Mouse (Mus musculus) granulocyte monocyte progenitor cell, adult 5-6 weeks (primary cell): ENCODE results near the gene 1700020A23Rik. TPM values are rescaled to one million over a fixed set of nuclear protein-coding genes. Genes with fewer than 3 reads are reported as not detected.

Experiments
- ATAC-seq: replicated peaks from 2 replicates; pipeline ENCODE4 v1.8.0; 2016; ENCODE audit warnings: mild to moderate bottlenecking, moderate TSS enrichment, inconsistent platforms; ENCODE audit not compliant: poor library complexity, severe bottlenecking
- total RNA-seq, 2 experiments: library from RNA; stranded (forward) in 1 of 2; stranded (reverse) in 1 of 2; fragments of 200-712, 200-1000 nt in 1 of 2; fragments of >200 nt in 1 of 2; fragmentation: Nextera tagmentation in 1 of 2; gene quantifications; 2 replicates each; pipeline ENCODE4 v1.2.3; 2014 to 2017

1700020A23Rik gene
- total RNA-seq, 2 experiments from 2014 or later = not detected

DNA sequence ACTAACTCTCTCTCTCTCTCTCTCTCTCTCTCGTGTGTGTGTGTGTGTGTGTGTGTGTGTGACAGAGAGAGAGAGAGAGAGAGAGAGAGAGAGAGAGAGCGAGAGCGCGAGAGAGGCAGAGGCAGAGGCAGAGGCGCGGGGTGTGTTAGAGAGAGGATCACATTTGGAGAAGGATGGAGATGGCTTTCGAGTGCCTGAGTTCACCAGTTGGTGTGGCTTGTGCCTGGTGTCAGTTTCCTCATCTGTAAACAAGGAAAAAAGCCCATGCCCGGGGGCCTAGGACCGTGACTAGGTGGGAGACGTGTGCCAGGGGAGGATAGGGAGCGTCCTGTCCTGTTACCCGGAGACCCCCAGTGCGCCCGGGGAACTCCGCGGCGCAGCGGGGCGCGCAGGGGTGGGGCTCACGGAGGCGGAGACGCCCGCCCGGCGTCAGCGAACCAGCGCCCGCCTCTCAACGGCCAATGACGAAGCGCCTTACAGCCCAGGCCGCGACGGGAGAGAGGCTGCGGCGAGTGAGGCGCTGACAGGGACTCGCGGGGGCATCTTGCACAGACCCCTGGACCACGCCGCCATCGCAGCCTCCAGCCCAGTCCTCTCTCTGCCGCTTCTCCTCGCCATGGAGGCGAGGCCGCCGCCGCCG, 44.9 kb downstream of the 1700020A23Rik start, which contains the start of gene Ptpra:
TSS of gene Ptpra (plus strand) at position 485 of the 640 bp plus-strand sequence.
- peak; percentile 94 for ATAC-seq

DNA sequence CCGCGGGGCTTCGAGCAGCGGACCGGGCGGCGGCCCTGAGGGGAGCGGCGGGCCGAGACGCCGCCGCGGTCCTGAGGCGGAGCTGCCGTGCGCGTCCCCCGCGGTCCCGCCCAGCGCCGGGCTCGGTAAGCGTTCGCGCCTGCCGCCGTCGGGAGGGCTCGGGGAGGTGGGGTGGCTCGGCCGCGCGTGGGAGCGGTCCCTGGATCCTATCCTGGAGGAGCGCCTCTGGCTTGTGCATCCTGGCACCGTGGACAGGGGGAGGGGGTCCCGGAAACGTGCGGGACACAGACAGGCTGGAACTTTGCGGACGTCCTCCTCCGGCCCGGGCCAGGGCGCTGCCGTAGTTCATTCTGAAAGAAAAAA, 45.4 kb downstream of the 1700020A23Rik start:
- ATAC-seq = peak; percentile 50

DNA sequence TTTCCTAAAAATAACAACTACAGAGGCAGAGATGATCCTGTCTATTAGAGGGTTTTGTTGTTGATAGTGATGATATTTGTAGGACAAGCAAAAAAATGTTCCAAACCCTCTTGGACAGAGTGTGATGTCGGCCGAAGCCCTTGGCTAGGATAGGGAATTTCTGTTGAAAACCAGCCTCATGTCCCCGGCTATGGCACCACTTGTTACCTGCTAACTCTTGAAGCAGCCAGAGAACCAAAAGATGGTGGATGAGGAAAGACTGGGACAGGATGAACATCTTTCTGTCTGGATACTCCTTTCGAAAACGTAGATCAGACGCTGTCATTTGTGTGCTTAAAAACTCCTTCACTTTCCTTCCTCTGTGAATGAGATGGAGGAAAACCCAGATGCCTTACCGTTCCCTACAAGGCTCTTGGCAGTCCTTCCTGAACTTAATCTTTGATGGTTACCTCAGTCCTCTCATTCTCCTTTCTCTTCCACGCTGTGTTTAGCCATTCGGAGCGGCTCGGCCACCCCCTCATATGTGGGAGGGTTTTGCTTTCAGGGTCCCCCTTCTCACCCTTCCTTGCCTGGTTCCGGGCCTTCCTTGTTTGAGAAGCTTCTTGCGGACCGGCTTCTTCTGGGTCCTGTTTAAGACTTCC, 46.1 kb downstream of the 1700020A23Rik start:
- ATAC-seq = no peak

DNA sequence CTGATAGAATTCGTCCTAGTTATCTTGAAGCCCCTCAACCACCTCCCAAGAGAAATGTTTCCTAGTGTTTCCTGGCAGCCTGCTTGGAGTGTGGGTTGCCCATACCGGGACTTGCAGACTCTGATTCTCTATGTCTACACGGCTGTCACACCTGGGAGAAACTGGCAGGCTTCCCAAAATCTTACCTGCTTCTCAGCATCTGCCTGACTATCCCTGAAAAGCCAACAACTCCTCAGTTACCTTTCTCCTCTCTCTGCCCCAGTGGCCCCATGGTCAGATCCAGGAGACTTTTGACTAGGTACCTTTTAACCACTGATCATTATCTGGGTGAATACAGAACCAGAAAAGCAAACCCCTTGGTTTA, 46.6 kb downstream of the 1700020A23Rik start:
- ATAC-seq = no peak

DNA sequence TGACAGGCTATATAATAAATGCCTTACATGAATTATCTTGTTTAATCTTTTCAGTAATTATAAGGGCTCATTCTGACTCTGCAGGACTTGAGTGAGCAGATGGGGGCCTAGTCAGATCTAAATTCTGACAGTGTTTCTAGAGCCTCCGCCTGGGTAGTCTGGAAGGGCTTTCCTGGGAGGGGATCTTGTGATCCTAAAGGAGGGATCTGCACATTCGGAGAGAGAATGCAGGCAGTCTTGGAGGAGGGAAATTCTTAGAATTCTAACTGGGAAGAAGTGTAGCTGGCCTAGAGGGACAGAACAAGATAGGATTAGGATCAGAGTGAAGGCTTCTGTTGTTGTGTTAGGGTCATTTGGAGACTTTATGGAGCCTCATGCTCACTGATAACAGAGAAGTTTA, 47.2 kb downstream of the 1700020A23Rik start:
- ATAC-seq = no peak

DNA sequence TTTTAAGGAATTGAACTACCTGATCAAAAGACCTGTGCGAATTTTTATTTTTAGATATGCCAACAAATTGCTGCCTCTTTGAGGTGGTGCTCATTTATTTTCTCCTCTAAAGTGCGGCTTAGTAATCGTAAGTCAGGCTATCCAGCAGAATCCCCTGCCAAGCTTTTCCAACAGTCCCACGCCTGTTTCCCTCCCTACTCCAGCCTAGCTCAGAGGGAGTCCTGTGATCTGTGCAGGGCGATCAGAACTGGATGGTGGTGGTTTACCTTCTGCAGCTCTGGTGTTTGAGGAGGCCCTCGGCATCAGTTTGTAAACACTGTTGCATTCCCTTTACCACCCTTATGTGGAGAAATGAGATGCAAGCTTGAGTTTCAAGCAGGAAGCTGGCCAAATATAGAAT, 48.4 kb downstream of the 1700020A23Rik start:
- no peak for ATAC-seq

DNA sequence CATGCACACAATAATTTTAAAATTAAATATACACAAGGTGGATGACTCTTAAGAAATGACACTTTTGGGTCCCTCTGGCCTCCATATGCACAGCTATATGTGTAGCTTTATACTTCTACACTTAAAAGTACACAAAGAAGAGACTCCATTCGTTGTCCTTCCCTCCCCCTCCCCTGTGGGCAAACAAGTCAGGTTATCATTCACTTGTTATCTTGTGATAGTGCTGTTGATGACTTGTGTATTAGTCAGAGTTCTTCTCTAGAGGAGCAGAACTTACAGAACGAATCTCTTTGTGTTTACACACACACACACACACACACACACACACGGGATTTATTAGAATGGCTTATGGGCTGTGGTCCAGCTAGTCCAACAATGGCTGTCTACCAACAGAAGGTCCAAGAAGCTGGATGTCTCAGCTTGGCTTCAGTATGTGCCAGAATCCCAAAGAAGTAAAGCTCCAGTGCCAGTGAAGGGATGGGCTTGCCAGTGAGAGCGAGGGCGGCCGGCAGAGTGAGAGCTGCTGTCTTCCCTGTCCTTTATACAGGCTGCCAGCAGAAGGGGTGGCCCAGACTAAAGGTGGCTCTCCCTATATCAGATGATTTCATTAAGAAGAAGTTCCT, 49.8 kb downstream of the 1700020A23Rik start:
- ATAC-seq = no peak

Other genes starting within 250 kb of the 1700020A23Rik start
- 270 and 359 TPM in 2 replicates for gene Snrpb, start 225.9 kb upstream of the 1700020A23Rik start, total RNA-seq (2014; fragmentation: Nextera tagmentation)
- gene Snrpb, start 225.9 kb upstream of the 1700020A23Rik start, total RNA-seq (2017) = 191 and 210 TPM in 2 replicates
- gene Tmc2, start 210.1 kb upstream of the 1700020A23Rik start, total RNA-seq (2014; fragmentation: Nextera tagmentation) = not detected in 2 replicates
- not detected in 2 replicates for gene Tmc2, start 210.1 kb upstream of the 1700020A23Rik start, total RNA-seq (2017)
- 501 and 575 TPM in 2 replicates for gene Nop56, start 130.8 kb upstream of the 1700020A23Rik start, total RNA-seq (2014; fragmentation: Nextera tagmentation)
- 468 and 587 TPM in 2 replicates for gene Nop56, start 130.8 kb upstream of the 1700020A23Rik start, total RNA-seq (2017)
- gene Idh3b, start 120.7 kb upstream of the 1700020A23Rik start, total RNA-seq (2014; fragmentation: Nextera tagmentation) = 130 and 165 TPM in 2 replicates
- 116 and 121 TPM in 2 replicates for gene Idh3b, start 120.7 kb upstream of the 1700020A23Rik start, total RNA-seq (2017)
- gene Ebf4, start 110.1 kb upstream of the 1700020A23Rik start, total RNA-seq (2014; fragmentation: Nextera tagmentation) = not detected in 2 replicates
- gene Ebf4, start 110.1 kb upstream of the 1700020A23Rik start, total RNA-seq (2017) = not detected in 2 replicates
- gene Cpxm1, start 7.7 kb upstream of the 1700020A23Rik start, total RNA-seq (2014; fragmentation: Nextera tagmentation) = 3.2 TPM in 1 of 2 replicates, not detected in the other
- gene Cpxm1, start 7.7 kb upstream of the 1700020A23Rik start, total RNA-seq (2017) = 0.99 TPM in 1 of 2 replicates, not detected in the other
- not detected in 2 replicates for gene Gm28372, start within 50 bp of the 1700020A23Rik start, total RNA-seq (2014; fragmentation: Nextera tagmentation)
- not detected in 2 replicates for gene Gm28372, start within 50 bp of the 1700020A23Rik start, total RNA-seq (2017)
- gene Tmem239, start 1.2 kb downstream of the 1700020A23Rik start, total RNA-seq (2014; fragmentation: Nextera tagmentation) = not detected in 2 replicates
- not detected in 2 replicates for gene Tmem239, start 1.2 kb downstream of the 1700020A23Rik start, total RNA-seq (2017)
- gene Vps16, start 19.1 kb downstream of the 1700020A23Rik start, total RNA-seq (2014; fragmentation: Nextera tagmentation) = 128 and 155 TPM in 2 replicates
- 129 and 167 TPM in 2 replicates for gene Vps16, start 19.1 kb downstream of the 1700020A23Rik start, total RNA-seq (2017)
- gene Pced1a, start 19.4 kb downstream of the 1700020A23Rik start, total RNA-seq (2014; fragmentation: Nextera tagmentation) = 13.0 and 14.9 TPM in 2 replicates
- gene Pced1a, start 19.4 kb downstream of the 1700020A23Rik start, total RNA-seq (2017) = 13.6 and 17.2 TPM in 2 replicates
- 68.9 and 76.2 TPM in 2 replicates for gene Ptpra, start 45.0 kb downstream of the 1700020A23Rik start, total RNA-seq (2014; fragmentation: Nextera tagmentation)
- 118 and 138 TPM in 2 replicates for gene Ptpra, start 45.0 kb downstream of the 1700020A23Rik start, total RNA-seq (2017)
- 66.7 and 82.1 TPM in 2 replicates for gene Mrps26, start 158.5 kb downstream of the 1700020A23Rik start, total RNA-seq (2014; fragmentation: Nextera tagmentation)
- 47.1 and 52.4 TPM in 2 replicates for gene Mrps26, start 158.5 kb downstream of the 1700020A23Rik start, total RNA-seq (2017)
- not detected in 2 replicates for gene Oxt, start 170.9 kb downstream of the 1700020A23Rik start, total RNA-seq (2014; fragmentation: Nextera tagmentation)
- gene Oxt, start 170.9 kb downstream of the 1700020A23Rik start, total RNA-seq (2017) = not detected in 2 replicates
- gene Avp, start 177.3 kb downstream of the 1700020A23Rik start, total RNA-seq (2014; fragmentation: Nextera tagmentation) = not detected in 2 replicates
- not detected in 2 replicates for gene Avp, start 177.3 kb downstream of the 1700020A23Rik start, total RNA-seq (2017)
- gene Fastkd5, start 224.8 kb downstream of the 1700020A23Rik start, total RNA-seq (2014; fragmentation: Nextera tagmentation) = 15.6 and 16.3 TPM in 2 replicates
- gene Fastkd5, start 224.8 kb downstream of the 1700020A23Rik start, total RNA-seq (2017) = 17.1 and 19.3 TPM in 2 replicates
- 7.0 and 9.3 TPM in 2 replicates for gene Ubox5, start 224.8 kb downstream of the 1700020A23Rik start, total RNA-seq (2014; fragmentation: Nextera tagmentation)
- gene Ubox5, start 224.8 kb downstream of the 1700020A23Rik start, total RNA-seq (2017) = 5.9 and 10.0 TPM in 2 replicates
- 1.2 TPM in 1 of 2 replicates, not detected in the other for gene Lzts3, start 237.5 kb downstream of the 1700020A23Rik start, total RNA-seq (2014; fragmentation: Nextera tagmentation)
- 0.13 and 0.57 TPM in 2 replicates for gene Lzts3, start 237.5 kb downstream of the 1700020A23Rik start, total RNA-seq (2017)